Mouse (Mus musculus) forebrain, embryonic 16.5 days (tissue): ENCODE measurements around the gene Mphosph9. TPM values are rescaled to one million over a fixed set of nuclear protein-coding genes. Genes with fewer than 3 reads are reported as not detected.

Experiments used
- ATAC-seq: fragments of 200-750 bp; cut with Nextera tagmentation; 2 replicates; pipeline ENCODE4 v1.8.0; 2017; ENCODE audit warnings: mild to moderate bottlenecking, moderate library complexity
- H3K27ac ChIP-seq: fragments of 300-500 bp; sonication (generic); 2 replicates; pipeline ENCODE4 v1.5.1; 2014; ENCODE audit warnings: low read length, control low read depth
- H3K27me3 ChIP-seq: fragments of 300-500 bp; sonication (generic); replicated peaks from 2 replicates; pipeline ENCODE4 v1.6.1; 2014; ENCODE audit warnings: low read length; ENCODE audit not compliant: control insufficient read depth, insufficient read depth
- H3K36me3 ChIP-seq: fragments of 300-500 bp; sonication (generic); 2 replicates; pipeline ENCODE4 v1.6.1; 2014; ENCODE audit not compliant: control insufficient read depth, insufficient read depth
- H3K4me1 ChIP-seq: fragments of 300-500 bp; sonication (generic); replicated peaks from 2 replicates; pipeline ENCODE4 v1.6.1; 2014; ENCODE audit warnings: low read length; ENCODE audit not compliant: control insufficient read depth, insufficient read depth
- H3K4me2 ChIP-seq: fragments of 300-500 bp; sonication (generic); 2 replicates; pipeline ENCODE4 v1.6.1; 2014; ENCODE audit warnings: mild to moderate bottlenecking, low read length, control low read depth
- H3K4me3 ChIP-seq: fragments of 300-500 bp; sonication (generic); replicated peaks from 2 replicates; pipeline ENCODE4 v1.5.1; 2014; ENCODE audit warnings: mild to moderate bottlenecking, low read length, control low read depth
- H3K9ac ChIP-seq: fragments of 300-500 bp; sonication (generic); replicated peaks from 2 replicates; pipeline ENCODE4 v1.6.1; 2014; ENCODE audit warnings: low read depth, low read length, control low read depth
- H3K9me3 ChIP-seq: fragments of 300-500 bp; sonication (generic); 2 replicates; pipeline ENCODE4 v1.6.1; 2016; ENCODE audit warnings: low read length; ENCODE audit not compliant: control insufficient read depth
- WGBS: fragments of 180-500 bp; shearing (Covaris S2); extraction: QIAGEN DNeasy Blood & Tissue Kit; methylation state at CpG from one replicate; pipeline ENCODE4 v1.1.7; 2014; 5-methylcytosine and 5-hydroxymethylcytosine counted together
- polyA plus RNA-seq: library from polyadenylated mRNA; unstranded; fragments of >200 nt; fragmentation: Nextera tagmentation; extraction: Ambion mirVana; gene quantifications from 2 replicates; pipeline ENCODE4 v1.2.1, GENCODE M21; 2015

Mphosph9 gene
- polyA plus RNA-seq, 1 experiment from 2014 or later: 17.0 TPM

DNA sequence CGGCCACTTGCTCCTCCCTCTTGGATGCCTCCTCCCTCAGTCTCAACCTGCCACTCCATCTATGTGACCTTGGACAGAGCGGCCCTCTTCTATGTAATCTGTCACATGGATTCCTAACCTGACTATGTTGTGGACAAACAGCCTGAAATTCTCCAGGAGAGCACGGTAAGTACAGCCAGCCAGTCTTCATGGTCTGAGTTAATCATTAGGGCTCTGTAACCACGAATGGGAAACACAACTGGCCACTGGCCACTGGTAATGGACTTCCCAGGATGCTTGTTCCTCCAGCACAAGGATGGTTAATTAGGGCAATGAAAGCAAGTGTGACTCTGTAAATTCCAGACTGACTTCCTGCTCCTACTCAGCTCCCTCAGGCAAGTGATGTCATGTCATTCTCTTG lies 91.6 kb downstream of the Mphosph9 start:
- no peak overlapping the region for H3K27ac ChIP-seq
- no peaks in the 10 kb centered on the region for H3K27me3 ChIP-seq
- H3K4me1 ChIP-seq: peaks cover 5% of the 10 kb centered on the region
- no peak overlapping the region for H3K9ac ChIP-seq
- 85% methylated on average over 4 of the region's 4 CpGs for WGBS
- H3K9me3 ChIP-seq: no peaks in the 10 kb centered on the region
- ATAC-seq: no peak
- no peak overlapping the region for H3K4me2 ChIP-seq
- H3K36me3 ChIP-seq: no peaks in the 10 kb centered on the region
- no peak overlapping the region for H3K4me3 ChIP-seq

DNA sequence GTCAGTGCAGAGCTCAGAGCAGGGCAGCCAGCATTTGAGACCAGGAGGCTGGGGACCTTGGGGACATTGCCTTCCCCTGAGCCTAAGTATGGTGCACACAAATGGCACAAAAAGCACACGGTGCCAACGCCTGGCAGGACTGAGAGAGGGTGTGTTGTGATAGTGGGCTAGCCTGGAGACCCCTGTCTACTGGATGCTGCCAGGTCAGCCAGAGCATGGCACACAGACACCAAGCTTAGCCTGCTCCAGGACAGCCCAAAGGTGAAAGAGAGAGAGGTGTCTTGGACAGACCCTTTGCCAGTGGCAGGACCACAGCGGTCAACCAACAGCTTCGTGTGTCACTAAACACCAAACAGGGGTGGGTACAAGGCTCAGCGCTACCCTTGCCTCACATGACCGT lies 93.0 kb downstream of the Mphosph9 start:
- ATAC-seq: no peak
- H3K27ac ChIP-seq: no peak overlapping the region
- H3K4me3 ChIP-seq: no peak overlapping the region
- no peak overlapping the region for H3K9ac ChIP-seq
- no peaks in the 10 kb centered on the region for H3K27me3 ChIP-seq
- WGBS: 94% methylated on average over 6 of the region's 6 CpGs
- H3K4me1 ChIP-seq: no peaks in the 10 kb centered on the region
- no peaks in the 10 kb centered on the region for H3K9me3 ChIP-seq
- no peaks in the 10 kb centered on the region for H3K36me3 ChIP-seq
- H3K4me2 ChIP-seq: no peak overlapping the region

DNA sequence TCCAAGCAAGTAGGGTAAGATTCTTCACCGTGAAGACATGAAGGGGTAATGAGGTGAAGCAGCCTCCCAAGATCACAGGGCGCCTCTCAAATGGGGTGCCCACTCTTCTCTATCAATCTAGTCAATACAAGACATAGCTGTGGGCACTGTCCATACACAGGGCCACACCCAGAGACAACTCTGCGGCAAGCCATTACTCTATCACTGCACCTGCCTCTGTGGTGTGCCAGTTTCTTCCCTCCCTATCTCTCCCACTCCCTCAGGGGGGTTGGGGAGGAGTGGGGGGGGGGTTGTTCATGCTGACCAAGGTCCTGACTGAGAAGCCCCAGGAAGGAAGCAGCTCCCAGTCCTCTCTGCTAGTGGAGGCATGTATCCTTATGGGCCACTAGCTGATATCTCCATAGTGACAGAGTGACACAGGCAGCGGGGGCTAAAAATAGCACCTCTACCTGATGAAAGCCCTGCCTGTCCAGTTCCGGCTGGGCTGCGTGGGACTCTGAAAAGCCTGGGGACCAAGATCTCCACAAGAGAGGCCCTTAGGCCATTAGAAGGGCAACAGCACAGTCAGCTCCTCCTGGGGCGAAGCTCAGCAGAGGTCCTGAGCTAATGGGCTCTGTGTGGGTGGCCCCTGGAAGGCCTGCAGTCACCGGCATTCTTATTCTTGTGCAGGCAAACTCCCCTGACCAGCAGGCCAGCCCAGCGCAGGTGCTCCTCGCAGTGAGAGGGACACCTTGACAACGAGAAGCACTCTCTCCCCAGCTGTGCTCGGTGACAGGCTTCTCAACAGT lies 93.7 kb downstream of the Mphosph9 start:
- no peak overlapping the region for H3K9ac ChIP-seq
- H3K9me3 ChIP-seq: no peaks in the 10 kb centered on the region
- WGBS: 49% methylated on average over 12 of the region's 12 CpGs
- no peaks in the 10 kb centered on the region for H3K27me3 ChIP-seq
- no peak for ATAC-seq
- no peak overlapping the region for H3K4me3 ChIP-seq
- no peak overlapping the region for H3K27ac ChIP-seq
- no peaks in the 10 kb centered on the region for H3K36me3 ChIP-seq
- no peaks in the 10 kb centered on the region for H3K4me1 ChIP-seq
- no peak overlapping the region for H3K4me2 ChIP-seq

DNA sequence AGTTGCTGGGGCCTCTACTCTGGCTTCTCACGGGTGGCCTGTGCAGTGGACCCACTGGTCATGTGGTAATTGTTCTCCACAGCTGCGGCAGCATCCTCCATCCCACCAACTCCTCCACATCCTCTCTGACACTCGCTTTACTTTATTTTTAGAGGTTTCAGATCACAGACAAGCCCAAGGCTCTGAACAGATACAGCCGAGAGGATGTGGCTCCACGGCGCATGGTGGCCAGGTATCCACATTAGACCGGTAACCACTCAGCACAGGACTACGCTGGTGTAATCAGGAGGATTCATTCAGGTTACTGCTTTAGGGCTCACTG lies 94.7 kb downstream of the Mphosph9 start:
- Histone ChIP-seq H3K4me3 (no peak overlapping the region), H3K4me1 (no peaks in the 10 kb centered on the region), H3K27me3 (no peaks in the 10 kb centered on the region), H3K9me3 (no peaks in the 10 kb centered on the region), H3K27ac (no peak overlapping the region), H3K36me3 (no peaks in the 10 kb centered on the region), H3K4me2 (no peak overlapping the region), H3K9ac (no peak overlapping the region)
- ATAC-seq: no peak
- 89% methylated on average over 8 of the region's 8 CpGs for WGBS

DNA sequence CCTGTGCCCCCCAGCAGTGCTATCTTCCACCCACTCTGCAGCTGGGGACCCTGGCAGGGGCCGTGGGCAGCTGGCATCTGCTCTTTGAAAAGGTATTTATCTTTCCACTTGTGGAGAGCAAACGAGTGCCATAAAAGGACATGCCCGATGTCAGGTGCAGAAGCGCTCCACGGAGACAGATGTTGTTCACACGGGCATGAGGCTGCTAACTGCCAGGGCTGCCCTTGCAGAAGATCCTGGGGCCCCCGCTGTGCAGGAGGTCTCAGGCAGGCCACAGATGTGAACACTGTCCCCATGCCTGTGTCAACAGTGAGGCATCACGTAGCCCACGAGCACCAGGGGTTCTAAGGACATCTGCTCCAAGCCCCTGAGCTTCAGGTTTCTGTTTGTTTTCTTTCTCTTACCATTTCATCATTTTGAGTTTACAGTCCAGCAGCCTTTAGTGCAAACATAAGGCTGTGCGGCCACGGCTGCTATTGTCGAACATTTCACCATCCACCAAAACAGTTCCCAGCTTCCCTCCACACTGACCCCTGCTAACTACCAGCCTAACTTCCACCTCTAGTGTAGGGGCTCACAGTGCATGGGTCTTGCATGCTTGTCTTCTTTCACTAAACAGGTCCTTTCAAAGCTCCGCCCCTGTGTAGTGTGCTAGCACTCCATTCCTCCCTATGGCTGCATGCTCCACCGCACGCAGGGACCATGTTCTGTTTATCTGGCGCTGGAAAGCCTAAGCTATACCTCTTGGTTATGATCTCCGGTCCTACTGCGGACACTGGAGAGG lies 95.2 kb downstream of the Mphosph9 start:
- 76% methylated on average over 18 of the region's 18 CpGs for WGBS
- H3K9me3 ChIP-seq: no peaks in the 10 kb centered on the region
- no peaks in the 10 kb centered on the region for H3K36me3 ChIP-seq
- no peak for ATAC-seq
- H3K27me3 ChIP-seq: no peaks in the 10 kb centered on the region
- no peaks in the 10 kb centered on the region for H3K4me1 ChIP-seq
- no peak overlapping the region for H3K4me3 ChIP-seq
- H3K27ac ChIP-seq: no peak overlapping the region
- no peak overlapping the region for H3K9ac ChIP-seq
- no peak overlapping the region for H3K4me2 ChIP-seq

DNA sequence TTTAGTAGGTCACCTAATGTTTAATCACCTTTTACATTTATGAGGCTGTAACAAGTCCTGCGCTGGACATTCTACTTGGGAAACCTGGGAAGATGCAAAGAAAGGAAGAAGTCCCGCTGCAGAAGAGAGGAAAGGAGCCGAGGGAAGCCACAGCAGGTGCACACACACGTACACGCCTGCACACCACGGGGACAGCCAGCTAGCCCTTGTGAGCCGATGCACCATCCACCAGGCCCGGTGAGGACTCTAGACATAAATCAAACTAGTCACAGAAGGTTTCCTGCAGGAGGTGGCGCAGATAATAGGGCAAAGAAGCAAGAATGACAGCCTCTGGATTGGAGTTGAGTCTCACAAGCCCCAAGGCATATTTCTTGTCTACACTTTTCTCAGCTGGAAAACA lies 97.3 kb downstream of the Mphosph9 start:
- 81% methylated on average over 9 of the region's 9 CpGs for WGBS
- H3K27ac ChIP-seq: no peak overlapping the region
- H3K4me3 ChIP-seq: no peak overlapping the region
- H3K9ac ChIP-seq: no peak overlapping the region
- no peak for ATAC-seq
- H3K9me3 ChIP-seq: no peaks in the 10 kb centered on the region
- no peaks in the 10 kb centered on the region for H3K36me3 ChIP-seq
- no peak overlapping the region for H3K4me2 ChIP-seq
- peaks cover 3% of the 10 kb centered on the region; the same call in 1 of the 2 replicates for H3K4me1 ChIP-seq
- no peaks in the 10 kb centered on the region for H3K27me3 ChIP-seq

DNA sequence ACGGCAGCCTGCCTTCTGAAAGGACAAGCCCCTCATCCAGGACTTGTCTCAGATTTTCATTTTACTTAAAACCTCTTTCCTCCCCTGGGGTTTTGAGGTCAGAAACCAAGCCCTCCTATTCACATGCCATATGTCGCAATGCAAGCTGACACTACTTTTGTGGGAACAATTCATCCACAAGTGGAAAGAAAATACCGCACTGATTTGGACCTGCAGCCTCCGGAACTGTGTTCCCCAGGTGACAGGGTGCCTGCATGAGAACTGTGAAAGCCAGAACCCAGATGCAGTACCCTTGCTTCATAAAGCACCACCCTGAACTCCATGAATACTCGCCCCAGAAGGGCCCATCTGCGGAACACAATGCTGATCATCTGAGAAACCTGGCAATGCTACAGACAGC lies 100.6 kb downstream of the Mphosph9 start:
- H3K27me3 ChIP-seq: no peaks in the 10 kb centered on the region
- H3K4me3 ChIP-seq: no peak overlapping the region
- WGBS: 69% methylated on average over 6 of the region's 6 CpGs
- ATAC-seq: no peak
- no peak overlapping the region for H3K27ac ChIP-seq
- peaks cover 8% of the 10 kb centered on the region for H3K4me1 ChIP-seq
- H3K9ac ChIP-seq: no peak overlapping the region
- H3K36me3 ChIP-seq: no peaks in the 10 kb centered on the region
- H3K9me3 ChIP-seq: no peaks in the 10 kb centered on the region
- no peak overlapping the region for H3K4me2 ChIP-seq

DNA sequence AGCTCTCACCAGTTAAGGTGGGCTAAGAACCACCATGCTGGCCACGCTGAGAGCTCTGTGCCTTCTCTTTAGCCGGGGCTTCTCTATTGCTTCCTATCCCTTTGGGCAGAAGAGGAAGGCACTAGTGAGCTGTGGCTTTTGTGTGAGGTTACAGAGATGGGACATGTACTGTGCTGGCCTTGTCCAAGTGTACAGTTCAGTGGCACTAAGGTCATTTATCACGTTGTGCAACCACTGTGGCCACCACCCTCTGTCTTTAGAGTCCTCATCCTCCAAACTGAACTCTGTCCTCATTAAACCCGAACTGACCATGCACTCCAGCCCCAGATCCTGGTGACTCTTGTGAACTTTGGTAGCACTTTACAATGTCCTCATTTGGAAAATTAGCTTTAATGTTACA lies 101.3 kb downstream of the Mphosph9 start:
- H3K9me3 ChIP-seq: no peaks in the 10 kb centered on the region
- peaks cover 13% of the 10 kb centered on the region for H3K4me1 ChIP-seq
- no peak overlapping the region for H3K9ac ChIP-seq
- no peak for ATAC-seq
- 88% methylated on average over 4 of the region's 4 CpGs for WGBS
- no peaks in the 10 kb centered on the region for H3K27me3 ChIP-seq
- no peak overlapping the region for H3K4me3 ChIP-seq
- H3K4me2 ChIP-seq: no peak overlapping the region
- no peak overlapping the region for H3K27ac ChIP-seq
- H3K36me3 ChIP-seq: no peaks in the 10 kb centered on the region

DNA sequence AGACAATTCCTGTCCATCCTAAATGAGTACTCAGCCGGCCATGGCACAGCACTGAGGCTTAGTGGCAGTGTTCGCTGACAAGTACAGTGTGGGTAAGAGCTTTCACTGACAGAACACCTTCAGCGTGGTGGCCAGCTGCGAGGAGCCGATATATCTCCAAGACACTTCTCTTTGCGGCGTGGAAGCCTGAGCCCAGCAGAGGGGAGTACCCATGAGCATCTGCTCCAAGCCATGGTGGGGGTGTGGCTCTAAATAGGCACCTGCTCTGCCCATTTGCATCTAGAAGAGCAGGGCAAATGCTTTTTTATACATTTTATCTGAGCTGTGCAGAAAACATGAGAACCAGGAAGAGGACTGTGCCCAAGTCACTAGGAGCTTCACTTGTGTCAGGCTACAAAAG lies 101.9 kb downstream of the Mphosph9 start:
- no peak overlapping the region for H3K4me3 ChIP-seq
- no peak overlapping the region for H3K9ac ChIP-seq
- H3K4me1 ChIP-seq: peaks cover 17% of the 10 kb centered on the region
- ATAC-seq: no peak
- WGBS: 91% methylated on average over 7 of the region's 7 CpGs
- no peaks in the 10 kb centered on the region for H3K9me3 ChIP-seq
- H3K27ac ChIP-seq: no peak overlapping the region
- H3K27me3 ChIP-seq: no peaks in the 10 kb centered on the region
- H3K4me2 ChIP-seq: no peak overlapping the region
- no peaks in the 10 kb centered on the region for H3K36me3 ChIP-seq
